Mouse (Mus musculus) embryonic facial prominence, embryonic 12.5 days (tissue): ENCODE results near the gene Psmb5. TPM values are rescaled to one million over a fixed set of nuclear protein-coding genes. Genes with fewer than 3 reads are reported as not detected.

Experiments
- ATAC-seq: fragments of 200-750 bp; cut with Nextera tagmentation; 2 replicates; pipeline ENCODE4 v1.8.0; 2017; ENCODE audit not compliant: insufficient number of reproducible peaks, insufficient read depth, low FRiP score, low TSS enrichment
- H3K27ac ChIP-seq: fragments of 300-500 bp; sonication (generic); 2 replicates; pipeline ENCODE4 v1.5.1; 2016; ENCODE audit warnings: mild to moderate bottlenecking
- H3K27me3 ChIP-seq: fragments of 300-500 bp; sonication (generic); 2 replicates; pipeline ENCODE4 v1.6.1; 2016; ENCODE audit warnings: mild to moderate bottlenecking, moderate library complexity
- H3K36me3 ChIP-seq: fragments of 300-500 bp; sonication (generic); 2 replicates; pipeline ENCODE4 v1.6.1; 2016; ENCODE audit warnings: mild to moderate bottlenecking
- H3K4me1 ChIP-seq: fragments of 300-500 bp; sonication (generic); 2 replicates; pipeline ENCODE4 v1.6.1; 2016
- H3K4me2 ChIP-seq: fragments of 300-500 bp; sonication (generic); replicated peaks from 2 replicates; pipeline ENCODE4 v1.6.1; 2016; ENCODE audit warnings: mild to moderate bottlenecking, moderate library complexity
- H3K4me3 ChIP-seq: fragments of 300-500 bp; sonication (generic); 2 replicates; pipeline ENCODE4 v1.5.1; 2016; ENCODE audit warnings: mild to moderate bottlenecking
- H3K9ac ChIP-seq: fragments of 300-500 bp; sonication (generic); 2 replicates; pipeline ENCODE4 v1.6.1; 2016; ENCODE audit warnings: mild to moderate bottlenecking, moderate library complexity
- H3K9me3 ChIP-seq: fragments of 300-500 bp; sonication (generic); 2 replicates; pipeline ENCODE4 v1.6.1; 2016; ENCODE audit warnings: mild to moderate bottlenecking, moderate library complexity
- WGBS: fragments of 180-500 bp; shearing (Covaris S2); methylation state at CpG from one replicate; pipeline ENCODE4 v1.1.7; 2016; 5-methylcytosine and 5-hydroxymethylcytosine counted together
- polyA plus RNA-seq: library from polyadenylated mRNA; unstranded; fragments of >200 nt; fragmentation: Nextera tagmentation; extraction: Ambion mirVana; gene quantifications from 2 replicates; pipeline ENCODE4 v1.2.1, GENCODE M21; 2016

The Psmb5 gene
- polyA plus RNA-seq: 381 and 403 TPM in 2 replicates

DNA sequence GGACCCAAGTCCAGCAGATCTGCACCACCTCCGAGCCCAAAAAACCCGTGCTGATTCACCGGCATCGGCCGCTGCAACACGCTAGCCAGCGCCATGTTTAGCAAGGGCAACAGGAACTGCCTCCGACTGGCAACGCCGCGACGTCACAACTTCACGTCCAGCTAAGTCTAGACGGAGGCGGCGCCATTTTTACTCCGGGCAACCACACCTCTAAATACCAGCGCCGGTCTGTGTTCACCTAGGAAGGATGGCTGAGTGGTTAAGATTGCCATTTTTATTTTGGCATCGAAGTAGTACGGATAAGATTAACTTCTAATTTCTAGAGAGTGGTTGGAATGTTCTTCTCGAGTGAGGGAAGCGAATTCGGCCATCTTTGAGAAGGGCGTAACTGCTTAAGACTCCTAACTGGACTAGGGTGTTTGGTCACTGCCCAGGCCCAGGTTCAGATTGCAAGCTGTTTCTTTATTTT is at the start of gene Psmb5:
Psmb5 (minus strand) TSS at position 126 of the 469 bp plus-strand sequence.
- Histone ChIP-seq H3K9ac (peak within 1 kb of the TSS; percentile 86), H3K27me3 (no peaks in the 10 kb centered on the region), H3K9me3 (no peaks in the 10 kb centered on the region), H3K4me3 (peak within 1 kb of the TSS; percentile 88), H3K27ac (peak within 1 kb of the TSS; percentile 86), H3K4me1 (0 out of 2 replicates have a peak, but pooled peaks cover 5% of the 10 kb centered on the region), H3K36me3 (peaks cover 27% of the 10 kb centered on the region), H3K4me2 (peak within 1 kb of the TSS; percentile 67)
- under 1% methylated on average over 25 of the region's 25 CpGs for WGBS
- peak; percentile 81 for ATAC-seq

DNA sequence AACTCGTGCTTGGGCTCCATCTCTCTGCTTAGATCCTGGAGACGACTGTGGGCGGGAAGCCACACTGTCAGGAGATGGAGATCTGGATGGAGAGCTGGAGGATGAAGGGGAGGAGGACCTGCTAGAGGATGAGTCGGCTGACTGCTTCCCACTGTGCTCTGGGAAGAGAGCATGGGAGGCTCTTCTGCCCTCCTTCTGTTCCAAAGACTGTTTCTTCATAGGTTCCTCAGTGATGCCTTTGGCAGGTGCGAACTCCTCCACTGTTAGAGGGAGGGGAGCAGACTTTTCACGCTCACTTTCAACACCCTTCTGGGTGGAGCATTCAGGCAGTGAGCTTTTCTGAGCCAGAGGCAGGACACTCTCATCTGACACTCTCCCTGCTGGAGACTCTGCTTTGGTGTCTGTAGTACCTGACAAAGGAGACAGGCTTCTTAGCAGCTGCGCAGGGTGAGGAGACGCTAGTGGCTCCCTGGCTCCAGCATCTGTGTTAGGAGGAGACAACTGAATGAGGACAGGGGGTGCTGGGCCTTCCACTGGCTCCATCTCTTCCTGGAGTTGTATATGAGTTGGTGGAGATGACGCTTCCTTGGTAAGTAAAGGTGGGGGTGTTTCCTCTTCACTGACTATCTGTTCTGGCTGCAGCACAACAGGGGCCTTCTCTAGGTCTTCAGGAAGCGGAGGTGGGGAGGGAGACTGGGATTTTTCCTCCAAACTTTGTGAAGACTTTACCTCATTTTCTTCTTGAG is 46.8 kb upstream of the Psmb5 start:
- H3K27me3 ChIP-seq: no peaks in the 10 kb centered on the region
- H3K4me2 ChIP-seq: no peak overlapping the region
- no peaks in the 10 kb centered on the region for H3K4me1 ChIP-seq
- WGBS: 87% methylated on average over 10 of the region's 10 CpGs
- peaks cover 94% of the 10 kb centered on the region for H3K36me3 ChIP-seq
- no peak overlapping the region for H3K4me3 ChIP-seq
- no peak overlapping the region for H3K27ac ChIP-seq
- no peak for ATAC-seq
- no peak overlapping the region for H3K9ac ChIP-seq
- H3K9me3 ChIP-seq: no peaks in the 10 kb centered on the region

DNA sequence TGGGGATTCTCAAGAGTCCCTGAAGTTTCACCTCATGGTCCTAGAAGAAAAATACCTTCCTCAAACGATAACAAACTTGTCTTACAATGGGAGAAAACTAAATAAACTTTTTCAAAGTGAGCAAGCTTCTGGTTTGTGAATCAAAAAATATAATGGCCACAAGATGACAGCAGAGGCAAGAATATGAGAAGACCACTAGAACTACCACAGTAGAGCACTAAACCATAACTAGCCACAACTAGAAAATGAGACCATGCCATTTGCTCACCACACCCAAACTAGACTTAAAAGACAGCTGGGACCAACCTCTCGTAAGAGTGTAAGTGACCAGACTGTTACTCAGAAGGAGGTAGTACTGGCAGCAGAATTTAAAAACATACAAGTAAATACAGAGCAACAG is 42.2 kb upstream of the Psmb5 start:
- Histone ChIP-seq H3K9ac (no peak overlapping the region), H3K4me2 (no peak overlapping the region), H3K27me3 (no peaks in the 10 kb centered on the region), H3K27ac (no peak overlapping the region), H3K36me3 (peaks cover 91% of the 10 kb centered on the region), H3K4me3 (no peak overlapping the region), H3K9me3 (no peaks in the 10 kb centered on the region), H3K4me1 (no peaks in the 10 kb centered on the region)
- 81% methylated on average over 2 of the region's 2 CpGs for WGBS
- ATAC-seq: no peak

DNA sequence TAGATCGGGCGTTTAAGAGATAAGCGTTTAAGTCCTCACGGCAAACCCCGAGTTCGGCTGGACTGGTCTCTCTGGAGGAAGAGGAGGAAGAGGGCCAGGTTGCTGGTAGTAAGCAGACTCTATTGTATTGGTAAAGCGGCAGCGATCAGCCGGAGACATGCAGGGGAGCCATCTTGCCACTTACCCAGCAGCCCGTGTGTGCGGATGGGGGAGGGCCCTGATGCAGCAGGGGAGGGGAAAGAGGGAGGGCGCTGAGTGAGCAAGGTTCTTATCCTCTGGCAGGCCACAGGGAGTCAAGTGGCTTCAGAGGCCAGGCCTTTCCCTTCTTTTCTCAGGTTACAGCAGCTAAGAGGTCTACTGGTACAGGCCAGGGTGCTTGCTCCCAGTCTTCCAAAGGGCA is 35.7 kb upstream of the Psmb5 start:
- H3K27ac ChIP-seq: peak overlapping the region; percentile 86
- H3K36me3 ChIP-seq: peaks cover 70% of the 10 kb centered on the region
- H3K9me3 ChIP-seq: no peaks in the 10 kb centered on the region
- H3K9ac ChIP-seq: peak overlapping the region; percentile 82
- ATAC-seq: peak; percentile 78; the same call in 1 of the 2 replicates
- peak overlapping the region; percentile 68 for H3K4me3 ChIP-seq
- H3K27me3 ChIP-seq: no peaks in the 10 kb centered on the region
- peak overlapping the region; percentile 80 for H3K4me2 ChIP-seq
- WGBS: under 1% methylated on average over 12 of the region's 12 CpGs
- peaks cover 35% of the 10 kb centered on the region for H3K4me1 ChIP-seq

DNA sequence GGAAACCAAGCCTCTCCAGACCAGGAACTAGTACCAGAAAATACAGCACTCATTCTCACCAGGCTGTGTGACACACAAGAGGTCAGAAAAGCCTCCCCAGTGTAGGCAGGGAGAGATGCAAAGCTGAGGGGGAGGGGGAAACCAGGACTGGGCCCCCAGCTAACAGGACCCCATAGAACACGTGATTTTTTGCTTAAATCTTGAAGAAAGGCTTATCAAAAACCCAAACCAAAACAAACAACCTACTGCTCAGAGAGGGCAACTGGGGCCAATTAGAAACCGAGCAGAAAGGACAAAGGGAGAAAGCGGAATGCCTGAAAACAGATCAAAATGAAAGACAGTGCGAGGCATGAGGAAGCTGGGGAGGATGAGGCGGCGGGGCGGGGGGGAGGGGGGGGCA is 35.0 kb upstream of the Psmb5 start:
- Histone ChIP-seq H3K9me3 (no peaks in the 10 kb centered on the region), H3K9ac (peak overlapping the region; percentile 82), H3K4me1 (peaks cover 35% of the 10 kb centered on the region), H3K4me2 (peak overlapping the region; percentile 80), H3K36me3 (peaks cover 70% of the 10 kb centered on the region), H3K27ac (peak overlapping the region; percentile 86), H3K4me3 (peak overlapping the region; percentile 68), H3K27me3 (no peaks in the 10 kb centered on the region)
- no peak for ATAC-seq
- 0% methylated on average over 7 of the region's 7 CpGs for WGBS

DNA sequence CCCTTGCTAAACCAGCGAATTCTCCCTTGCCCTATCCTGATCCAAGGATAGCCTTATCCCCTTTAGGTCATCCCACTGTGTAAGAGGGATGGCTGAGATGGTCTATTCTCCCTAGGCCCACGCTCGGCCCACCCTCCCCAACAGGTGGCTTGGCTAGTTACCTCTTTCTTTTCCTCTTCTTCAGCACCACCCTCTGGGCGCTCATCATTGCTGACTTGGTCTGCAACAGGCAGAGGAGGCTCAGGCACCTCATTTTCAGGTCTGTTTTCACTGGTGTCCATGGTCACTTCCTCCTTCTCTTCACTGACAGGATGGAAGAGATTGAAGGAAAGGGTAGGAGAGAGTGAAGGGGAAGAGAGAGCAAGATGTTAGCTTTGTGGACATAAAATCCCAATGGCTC is 33.7 kb upstream of the Psmb5 start:
- Histone ChIP-seq H3K4me3 (no peak overlapping the region), H3K36me3 (peaks cover 72% of the 10 kb centered on the region), H3K9me3 (no peaks in the 10 kb centered on the region), H3K4me1 (peaks cover 35% of the 10 kb centered on the region), H3K4me2 (peak overlapping the region; percentile 80), H3K9ac (peak overlapping the region; percentile 24; the same call in 1 of the 2 replicates), H3K27ac (0 out of 2 replicates have a peak overlapping the region, but pooled peaks have one; percentile 17), H3K27me3 (no peaks in the 10 kb centered on the region)
- ATAC-seq: no peak
- WGBS: 80% methylated on average over 4 of the region's 4 CpGs

DNA sequence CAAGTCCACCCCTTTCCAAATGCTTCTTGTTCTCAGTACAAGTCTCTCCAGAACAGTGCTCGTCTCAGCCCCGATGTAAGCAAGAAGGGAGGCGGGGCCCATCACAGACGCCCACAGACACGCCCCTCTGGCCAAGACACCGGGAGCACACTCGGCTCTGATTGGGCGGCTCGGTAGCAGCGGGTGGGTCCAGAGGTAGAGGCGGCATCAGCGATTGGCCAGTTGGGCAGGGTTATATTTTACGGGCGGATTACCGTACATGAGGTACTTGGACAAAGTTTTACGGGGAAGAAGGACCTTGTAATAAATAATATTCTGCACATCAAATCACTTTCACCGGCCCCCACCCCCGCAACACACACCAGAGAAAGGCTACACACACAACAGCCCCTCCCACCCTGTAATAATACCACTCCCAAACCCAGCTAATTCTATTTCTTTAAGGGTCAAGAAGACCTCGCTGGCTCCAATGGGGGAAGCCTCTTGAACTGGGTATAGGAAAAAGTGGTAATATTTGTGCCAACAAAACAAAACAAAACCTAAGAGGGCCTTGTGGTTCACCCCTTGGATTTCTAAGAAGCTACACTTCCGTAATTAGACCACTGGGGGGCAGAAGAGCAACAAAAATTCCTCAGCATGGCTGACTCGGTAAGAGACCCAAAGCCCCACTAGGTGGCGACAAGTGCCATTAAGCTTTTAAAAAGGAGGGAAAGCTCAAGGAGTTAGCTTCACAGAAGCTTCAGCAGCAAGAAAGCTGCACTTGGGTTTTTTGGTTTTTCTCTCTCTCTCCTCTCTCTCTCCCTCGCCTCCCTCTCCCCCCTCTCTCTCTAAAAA is 33.0 kb upstream of the Psmb5 start:
- H3K9ac ChIP-seq: no peak overlapping the region
- peaks cover 72% of the 10 kb centered on the region for H3K36me3 ChIP-seq
- 0 out of 2 replicates have a peak overlapping the region, but pooled peaks have one; percentile 17 for H3K27ac ChIP-seq
- no peak; the same call in 1 of the 2 replicates for ATAC-seq
- no peaks in the 10 kb centered on the region for H3K27me3 ChIP-seq
- peak overlapping the region; percentile 12; the same call in 1 of the 2 replicates for H3K4me2 ChIP-seq
- H3K9me3 ChIP-seq: no peaks in the 10 kb centered on the region
- peak overlapping the region; percentile 11; the same call in 1 of the 2 replicates for H3K4me3 ChIP-seq
- 64% methylated on average over 23 of the region's 23 CpGs for WGBS
- peaks cover 35% of the 10 kb centered on the region for H3K4me1 ChIP-seq

DNA sequence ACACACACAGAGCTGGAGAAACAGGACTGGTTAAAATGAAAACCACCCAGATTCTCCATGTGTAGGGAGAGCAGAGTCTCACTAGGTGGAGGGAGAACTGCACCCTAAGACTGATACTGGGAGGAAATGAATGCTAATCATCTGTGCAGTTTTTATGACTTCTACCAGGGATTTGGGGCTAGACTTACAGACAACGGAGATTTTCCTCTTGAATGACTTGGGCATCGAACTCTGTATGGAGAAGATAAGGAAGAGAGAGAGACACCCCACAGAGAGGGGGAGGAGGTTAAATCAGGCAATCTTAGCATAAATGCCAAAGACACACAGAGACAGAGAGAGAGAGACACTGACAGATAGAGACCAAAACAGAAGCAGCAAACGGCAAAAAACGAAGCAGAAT is 30.1 kb upstream of the Psmb5 start:
- 86% methylated on average over 4 of the region's 4 CpGs for WGBS
- Histone ChIP-seq H3K36me3 (peaks cover 83% of the 10 kb centered on the region), H3K4me2 (no peak overlapping the region), H3K27ac (no peak overlapping the region), H3K4me1 (peaks cover 27% of the 10 kb centered on the region), H3K4me3 (no peak overlapping the region), H3K9ac (no peak overlapping the region), H3K9me3 (no peaks in the 10 kb centered on the region), H3K27me3 (no peaks in the 10 kb centered on the region)
- ATAC-seq: no peak

DNA sequence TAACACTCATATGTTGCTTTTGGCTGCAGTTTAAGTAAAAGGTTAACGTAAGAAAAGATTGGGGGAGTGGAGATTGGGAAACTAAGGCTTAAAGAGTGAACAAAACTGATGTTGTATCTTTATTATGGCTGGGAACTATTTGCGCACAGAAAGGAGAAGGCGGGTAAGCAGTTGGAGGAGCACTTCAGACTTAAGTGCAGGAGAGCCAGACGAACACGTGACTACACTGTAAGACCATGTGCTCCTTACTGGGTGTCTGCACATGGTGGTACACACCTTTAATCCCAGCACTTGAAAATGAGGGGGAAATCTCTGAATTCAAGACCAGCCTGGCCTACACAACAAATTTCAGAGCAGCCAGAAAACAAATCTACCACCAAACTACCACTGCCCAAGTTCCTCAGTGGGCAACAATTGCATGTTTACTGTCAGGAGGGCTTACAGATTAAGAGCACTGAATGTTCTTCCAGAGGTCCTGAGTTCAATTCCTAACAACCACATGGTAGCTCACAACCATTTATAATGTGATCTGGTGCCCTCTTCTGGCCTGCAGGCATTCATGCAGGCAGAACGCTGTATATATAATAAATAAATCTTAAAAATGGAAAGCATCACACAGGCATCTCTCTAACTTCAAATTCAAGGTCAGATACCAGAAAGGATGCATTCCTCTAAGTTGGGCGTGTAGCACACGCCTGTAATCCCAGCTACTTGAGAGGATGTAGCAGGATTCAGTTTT is 29.2 kb upstream of the Psmb5 start:
- no peak overlapping the region for H3K9ac ChIP-seq
- no peak overlapping the region for H3K4me2 ChIP-seq
- WGBS: 92% methylated on average over 8 of the region's 8 CpGs
- H3K27me3 ChIP-seq: no peaks in the 10 kb centered on the region
- H3K9me3 ChIP-seq: no peaks in the 10 kb centered on the region
- H3K4me1 ChIP-seq: peaks cover 20% of the 10 kb centered on the region
- ATAC-seq: no peak
- H3K27ac ChIP-seq: no peak overlapping the region
- peaks cover 91% of the 10 kb centered on the region for H3K36me3 ChIP-seq
- H3K4me3 ChIP-seq: no peak overlapping the region

DNA sequence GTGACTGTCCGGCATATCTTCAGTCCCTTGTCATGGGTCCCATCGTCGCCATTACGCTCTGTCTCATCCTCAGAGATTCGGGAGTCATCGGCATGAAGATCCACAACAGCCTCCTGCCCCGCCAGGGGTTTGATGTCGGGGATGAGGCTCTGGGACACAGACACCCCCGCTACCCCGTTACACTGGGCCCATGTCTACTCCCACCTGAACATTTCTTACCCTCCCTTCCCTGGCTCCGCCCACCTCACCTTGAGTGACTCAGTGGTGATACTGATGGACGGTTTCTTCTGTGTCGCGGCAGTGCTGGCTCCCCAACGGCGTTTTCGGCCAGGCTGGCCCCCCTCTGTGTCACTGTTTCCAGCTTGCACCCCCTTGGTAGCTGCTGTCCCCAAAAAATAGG is 28.6 kb upstream of the Psmb5 start:
- Histone ChIP-seq H3K4me1 (peaks cover 18% of the 10 kb centered on the region), H3K36me3 (peaks cover 89% of the 10 kb centered on the region), H3K9me3 (no peaks in the 10 kb centered on the region), H3K27me3 (no peaks in the 10 kb centered on the region), H3K27ac (no peak overlapping the region), H3K4me3 (no peak overlapping the region), H3K4me2 (no peak overlapping the region), H3K9ac (no peak overlapping the region)
- 94% methylated on average over 17 of the region's 17 CpGs for WGBS
- ATAC-seq: no peak

DNA sequence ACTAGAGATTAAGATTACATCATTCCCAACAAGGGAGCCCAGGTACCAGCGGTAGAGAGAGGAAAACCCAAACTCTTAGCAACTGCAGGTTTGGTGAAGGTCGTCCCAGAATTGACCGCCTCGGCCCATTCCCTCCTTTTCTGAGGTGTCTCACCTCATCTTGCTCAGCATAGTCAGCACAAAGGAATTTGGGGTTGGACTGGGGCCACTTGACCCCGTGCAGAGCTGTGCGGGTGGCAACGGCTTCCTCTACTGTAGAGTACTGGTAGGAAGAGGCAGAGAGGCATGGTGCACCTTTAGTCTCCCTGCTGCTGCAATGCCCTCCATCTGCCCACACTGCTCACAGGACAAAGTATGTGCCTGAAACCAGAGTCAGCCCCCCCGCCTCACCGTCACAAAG is 26.5 kb upstream of the Psmb5 start:
- H3K9ac ChIP-seq: no peak overlapping the region
- H3K4me3 ChIP-seq: no peak overlapping the region
- H3K27ac ChIP-seq: no peak overlapping the region
- peaks cover 19% of the 10 kb centered on the region for H3K4me1 ChIP-seq
- H3K36me3 ChIP-seq: peaks cover 70% of the 10 kb centered on the region
- H3K4me2 ChIP-seq: no peak overlapping the region
- no peak for ATAC-seq
- H3K27me3 ChIP-seq: no peaks in the 10 kb centered on the region
- no peaks in the 10 kb centered on the region for H3K9me3 ChIP-seq
- 88% methylated on average over 9 of the region's 9 CpGs for WGBS
